Mouse (Mus musculus): ENCODE data around the gene Gm21312. TPM values are rescaled to one million over a fixed set of nuclear protein-coding genes. Genes with fewer than 3 reads are reported as not detected.

Gene Gm21312
- polyA plus RNA-seq, 1 experiment from 2014 or later: not detected

Other genes with a start within 250 kb of the Gm21312 start
- gene Gm21293, start 34.0 kb upstream of the Gm21312 start, polyA plus RNA-seq (2015; fragmentation: Nextera tagmentation; extraction: Ambion mirVana): not detected in 2 replicates
- not detected in 2 replicates for gene Gm6763, start 25.5 kb upstream of the Gm21312 start, polyA plus RNA-seq (2015; fragmentation: Nextera tagmentation; extraction: Ambion mirVana)
- not detected in 2 replicates for gene Gm8764, start 17.0 kb upstream of the Gm21312 start, polyA plus RNA-seq (2015; fragmentation: Nextera tagmentation; extraction: Ambion mirVana)
- not detected in 2 replicates for gene Gm21304, start 8.5 kb upstream of the Gm21312 start, polyA plus RNA-seq (2015; fragmentation: Nextera tagmentation; extraction: Ambion mirVana)
- not detected in 2 replicates for gene Gm20765, start 8.5 kb downstream of the Gm21312 start, polyA plus RNA-seq (2015; fragmentation: Nextera tagmentation; extraction: Ambion mirVana)
- gene Gm4340, start 17.0 kb downstream of the Gm21312 start, polyA plus RNA-seq (2015; fragmentation: Nextera tagmentation; extraction: Ambion mirVana): not detected in 2 replicates